Mouse (Mus musculus): ENCODE measurements at regions not wholly inside any gene's neighbourhood (a gene's known extent, or its start where the extent isn't known, plus 50 kb on each side); places are given as distances from the start of the nearest gene placed in this dataset.

GRCm38 (mm10) chr1:149672117-149672516 lies 289.0 kb downstream of the Pla2g4a start:
- Histone ChIP-seq H3K27ac (no peak overlapping the region), H3K9ac (no peak overlapping the region), H3K4me1 (no peaks in the 10 kb centered on the region), H3K36me3 (no peaks in the 10 kb centered on the region), H3K27me3 (replicated peaks) (no peaks in the 10 kb centered on the region), H3K4me2 (replicated peaks) (no peak overlapping the region), H3K9me3 (no peaks in the 10 kb centered on the region), H3K4me3 (no peak overlapping the region)
- 73% methylated on average over 2 of the region's 2 CpGs for WGBS
- ATAC-seq (ENCODE audit: low FRiP score, low read depth) = no peak

GRCm38 (mm10) chr1:149671091-149671490 lies 290.0 kb downstream of the Pla2g4a start:
- no peaks in the 10 kb centered on the region for H3K9me3 ChIP-seq
- no peak overlapping the region for H3K27ac ChIP-seq
- H3K36me3 ChIP-seq = no peaks in the 10 kb centered on the region
- H3K9ac ChIP-seq = no peak overlapping the region
- H3K27me3 ChIP-seq (replicated peaks) = no peaks in the 10 kb centered on the region
- ATAC-seq (ENCODE audit: low FRiP score, low read depth) = no peak
- no peak overlapping the region for H3K4me2 ChIP-seq (replicated peaks)
- H3K4me3 ChIP-seq = no peak overlapping the region
- H3K4me1 ChIP-seq = no peaks in the 10 kb centered on the region
- 62% methylated on average over 3 of the region's 3 CpGs for WGBS

Data from neural tube, embryonic 12.5 days (tissue).